Mouse (Mus musculus): ENCODE data around the gene Ttc7.

Ttc7 gene

DNA sequence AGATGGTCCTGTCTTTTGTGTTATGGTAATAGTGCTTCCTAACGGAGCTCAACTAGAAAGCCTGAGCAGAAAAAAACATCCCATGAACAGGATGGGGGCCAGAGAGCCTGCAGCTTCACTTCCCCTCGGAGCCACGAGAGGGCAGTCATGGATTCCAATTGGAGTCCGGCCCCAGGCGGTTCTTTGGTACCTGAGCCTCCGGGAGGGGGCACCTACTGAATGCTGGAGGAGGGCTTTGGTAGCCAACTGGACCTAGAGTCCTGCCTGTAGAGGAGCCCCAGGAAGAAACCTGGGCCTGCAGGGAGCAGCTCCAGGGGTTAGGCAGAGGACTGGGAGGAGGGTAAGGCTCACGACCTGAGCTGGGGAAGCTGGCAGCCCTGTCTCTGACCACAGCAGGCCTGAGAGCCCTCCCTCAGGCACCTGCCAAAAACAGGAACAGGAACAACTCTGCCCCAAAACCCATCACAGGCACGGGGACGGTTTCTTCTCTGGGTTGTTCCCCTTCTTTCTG, 32.4 kb downstream of the Ttc7 start:
- peak; percentile 92 for DNase-seq

DNA sequence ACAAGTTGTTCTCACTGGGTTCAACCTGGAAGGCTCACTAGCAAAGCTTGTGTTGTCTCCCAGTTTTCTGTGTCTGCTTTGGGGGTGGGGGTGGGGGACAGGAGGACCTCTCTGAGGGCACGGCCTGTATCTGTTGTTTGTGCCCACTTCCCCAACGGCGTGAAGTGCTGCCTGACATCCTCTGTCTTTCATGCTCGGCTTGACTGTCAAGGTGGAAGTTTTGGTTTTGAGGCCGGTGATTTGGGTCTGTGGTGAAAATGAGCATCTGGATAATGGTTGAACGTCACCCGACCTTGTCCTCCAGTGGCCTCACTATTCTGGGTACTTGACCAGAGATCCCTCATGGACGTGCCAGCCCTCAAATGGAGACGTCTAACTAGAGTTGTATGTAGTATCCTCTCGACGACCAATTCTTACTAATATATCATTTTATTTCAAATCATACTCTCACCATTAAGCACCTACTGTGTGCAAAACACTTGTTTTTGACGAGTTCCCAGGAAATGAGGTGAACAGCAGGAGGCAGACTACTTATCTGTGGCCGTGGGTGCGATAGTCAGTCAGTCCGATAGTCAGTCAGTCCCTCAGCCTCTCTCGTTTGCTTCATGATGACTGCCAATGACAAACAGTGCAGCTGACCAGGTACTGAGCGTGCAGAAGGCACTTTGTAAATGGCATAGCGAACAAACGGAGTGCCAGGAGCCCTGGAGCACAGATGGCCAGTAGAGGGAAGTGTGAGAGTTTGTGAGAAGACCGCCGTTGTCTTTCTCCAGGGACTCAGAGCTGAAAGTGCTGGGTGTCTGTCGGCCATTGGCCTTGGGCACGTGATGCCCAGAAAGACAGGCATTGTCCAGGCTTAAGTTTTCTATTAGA, 33.4 kb downstream of the Ttc7 start:
- no peak for DNase-seq

- no peak for DNase-seq
Observed at GRCm38 (mm10) chr17:87317271-87317670, 34.6 kb downstream of the Ttc7 start.

GRCm38 (mm10) chr17:87317947-87318346, 35.3 kb downstream of the Ttc7 start:
- no peak for DNase-seq

DNA sequence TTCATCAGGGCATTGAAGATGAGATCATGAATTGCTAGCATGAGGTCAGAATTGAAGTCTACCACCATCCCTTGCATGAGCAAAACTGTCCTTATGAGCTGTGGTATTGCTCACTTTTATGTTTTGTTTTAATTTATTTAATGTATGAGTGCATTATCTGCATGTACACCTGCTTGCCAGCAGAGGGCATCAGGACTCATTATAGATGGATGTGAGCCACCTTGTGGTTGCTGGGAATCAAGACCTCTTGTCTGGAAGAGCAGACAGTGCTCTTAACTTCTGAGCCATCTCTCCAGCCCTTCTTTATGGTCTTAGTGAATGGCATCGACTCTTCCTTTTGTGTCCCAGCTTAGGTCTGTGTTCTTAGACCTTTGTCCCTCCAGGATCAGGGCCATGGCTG, 39.0 kb downstream of the Ttc7 start:
- no peak for DNase-seq

- DNase-seq = no peak
Observed at GRCm38 (mm10) chr17:87323215-87323614, 40.5 kb downstream of the Ttc7 start.

DNA sequence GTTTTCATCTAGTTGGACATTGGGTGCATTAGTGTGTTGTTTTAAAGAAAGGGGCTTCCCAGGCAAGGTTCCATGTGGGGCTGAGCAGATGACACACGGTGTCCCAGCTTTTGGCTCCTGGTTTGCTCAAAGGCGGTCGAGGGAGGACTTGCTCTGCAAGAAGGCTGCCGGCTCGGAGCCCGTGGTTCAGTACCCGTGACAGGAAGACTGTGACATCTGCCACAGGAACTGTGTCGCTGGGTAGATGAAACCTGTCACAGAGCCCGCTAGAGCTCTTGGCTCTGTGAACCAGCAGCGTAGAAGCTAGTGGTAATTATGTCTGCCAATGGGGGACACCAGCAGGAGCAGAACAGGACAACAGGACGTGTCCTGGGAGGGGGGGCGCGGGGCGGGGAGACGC, 42.8 kb downstream of the Ttc7 start:
- no peak for DNase-seq

GRCm38 (mm10) chr17:87326987-87327386, 44.3 kb downstream of the Ttc7 start:
- no peak for DNase-seq

DNA sequence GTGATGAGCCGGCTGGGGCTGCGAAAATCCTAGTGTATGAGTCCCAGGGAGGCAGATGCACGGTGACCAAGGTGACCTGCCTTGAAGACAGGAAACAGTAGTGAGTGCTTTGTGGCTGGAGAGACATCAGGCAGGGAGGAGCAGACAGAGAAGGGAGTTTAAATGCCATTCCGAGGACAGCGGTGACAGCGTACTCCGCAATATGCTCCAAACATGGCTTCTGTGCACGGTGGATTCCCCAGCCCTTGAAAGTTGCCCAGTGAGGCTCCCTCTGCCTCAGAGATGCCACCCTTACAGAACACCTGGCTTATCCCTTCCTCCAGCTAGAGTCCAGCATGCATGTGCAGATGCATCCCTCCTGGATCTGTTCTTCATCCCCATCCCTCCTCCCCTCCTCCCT, 45.0 kb downstream of the Ttc7 start:
- no peak for DNase-seq

DNA sequence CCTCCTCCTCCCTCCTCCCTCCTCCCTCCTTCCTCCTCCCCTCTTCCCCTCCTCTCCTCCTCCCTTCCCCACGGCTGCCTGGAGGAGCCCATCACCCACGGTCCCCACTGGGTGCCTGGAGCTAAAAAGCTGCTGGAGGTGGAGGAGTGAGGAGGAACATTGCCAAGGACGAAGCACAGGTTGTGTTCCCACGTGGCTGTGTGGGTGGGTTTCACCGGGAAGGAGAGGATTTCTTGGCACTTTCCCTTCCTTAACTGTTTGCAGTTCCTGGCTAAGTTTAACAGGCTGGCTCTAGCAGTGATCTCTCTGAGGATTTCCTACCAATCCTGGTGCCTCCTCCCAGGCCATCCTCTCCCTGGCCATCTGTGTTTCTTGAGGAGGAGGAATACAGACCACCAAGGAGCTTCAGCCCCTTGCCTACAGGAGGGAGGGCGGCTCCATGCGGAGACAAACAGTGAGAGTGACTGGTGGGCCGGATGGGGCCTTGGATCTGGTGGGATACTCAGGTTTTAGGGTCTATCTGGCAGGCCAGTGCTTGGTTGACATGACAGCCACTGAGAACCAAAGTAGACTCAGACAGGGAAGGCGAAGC, 45.6 kb downstream of the Ttc7 start:
- DNase-seq = no peak

GRCm38 (mm10) chr17:87329144-87329700, 46.5 kb downstream of the Ttc7 start:
- DNase-seq = no peak

- no peak for DNase-seq
Observed at GRCm38 (mm10) chr17:87330250-87330920, 47.7 kb downstream of the Ttc7 start.

DNA sequence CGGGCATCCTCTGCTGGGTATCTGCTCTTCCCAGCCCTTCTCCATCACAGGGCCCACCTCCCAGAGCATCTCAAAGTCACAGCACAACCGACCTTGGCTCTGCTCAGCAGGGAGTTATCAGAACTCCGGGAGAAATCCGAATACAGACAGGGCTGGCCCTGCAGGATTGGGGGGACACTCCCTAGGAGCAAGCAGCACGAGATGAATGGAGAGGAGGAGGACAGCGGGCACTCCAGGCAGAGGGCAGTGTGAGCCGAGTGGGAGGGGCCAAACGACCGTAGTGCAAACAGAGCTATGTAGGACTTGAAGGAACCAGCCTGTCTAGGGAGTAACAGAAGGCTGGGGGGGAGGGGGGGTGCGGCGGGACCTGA, 48.2 kb downstream of the Ttc7 start:
- DNase-seq = peak; percentile 54

GRCm38 (mm10) chr17:87331336-87332141, 48.9 kb downstream of the Ttc7 start:
- no peak for DNase-seq

GRCm38 (mm10) chr17:87332142-87332815, 49.6 kb downstream of the Ttc7 start:
- no peak for DNase-seq

DNA sequence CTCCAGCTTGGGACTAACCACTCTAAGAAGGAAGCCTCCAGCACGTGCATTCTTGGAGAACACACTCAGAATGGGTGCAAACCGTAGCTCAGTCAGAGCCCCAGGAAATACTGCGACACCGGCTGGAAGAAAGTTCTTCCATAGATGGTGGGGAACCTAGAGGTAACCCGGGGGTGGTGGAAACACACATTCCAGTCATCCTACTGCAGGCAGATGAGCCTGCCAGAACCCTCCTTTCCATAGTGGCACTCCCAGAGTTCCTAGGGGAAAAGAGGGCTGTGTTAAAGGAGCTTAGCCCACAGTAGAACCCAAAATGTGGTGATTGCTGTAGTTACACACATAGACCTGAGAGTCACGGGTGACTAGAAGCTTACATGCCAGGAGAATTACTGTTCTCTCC, 50.2 kb downstream of the Ttc7 start:
- DNase-seq = no peak

DNA sequence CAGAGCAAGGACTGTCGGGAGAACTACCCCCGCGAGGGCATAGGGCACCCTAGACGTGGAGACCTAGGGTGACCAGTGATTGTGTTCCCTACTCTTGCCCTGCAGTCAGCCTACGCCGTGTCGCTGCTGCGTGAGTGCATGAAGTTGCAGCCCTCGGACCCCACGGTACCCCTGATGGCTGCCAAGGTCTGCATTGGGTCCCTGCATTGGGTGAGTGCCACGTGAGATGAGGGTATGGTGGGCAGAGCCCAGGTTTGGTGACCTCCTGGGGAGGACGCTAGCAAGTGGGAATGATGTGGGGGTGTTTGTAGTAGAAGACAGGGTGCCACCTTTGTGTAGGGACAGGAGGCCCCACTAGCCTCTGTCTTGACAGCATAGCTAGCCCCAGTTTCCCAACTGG, 51.5 kb downstream of the Ttc7 start:
- no peak for DNase-seq

- no peak for DNase-seq
Observed at GRCm38 (mm10) chr17:87335152-87335551, 52.5 kb downstream of the Ttc7 start.

GRCm38 (mm10) chr17:87335727-87336126, 53.0 kb downstream of the Ttc7 start:
- DNase-seq = no peak

DNA sequence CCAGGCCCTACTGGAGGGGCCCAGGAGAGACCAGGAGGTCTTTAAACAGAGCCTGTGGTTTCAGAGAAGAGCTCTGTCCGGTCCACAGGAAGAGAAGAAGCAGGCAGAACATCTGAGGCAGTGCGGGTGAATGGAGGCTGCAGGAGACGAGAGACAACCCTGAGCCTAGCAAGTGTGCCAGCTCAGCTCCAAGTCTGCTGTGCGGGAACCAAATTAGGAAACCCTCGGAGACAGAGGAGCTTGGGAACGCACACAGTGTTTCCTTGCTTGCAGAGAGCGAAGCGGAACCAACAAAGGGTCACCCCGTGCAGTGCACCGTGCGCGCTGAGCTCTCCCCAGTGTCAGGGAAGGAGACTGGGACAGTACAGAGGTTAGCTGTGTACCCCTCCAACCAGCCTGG, 54.2 kb downstream of the Ttc7 start:
- DNase-seq = no peak

GRCm38 (mm10) chr17:87337683-87338082, 55.0 kb downstream of the Ttc7 start:
- no peak for DNase-seq

DNA sequence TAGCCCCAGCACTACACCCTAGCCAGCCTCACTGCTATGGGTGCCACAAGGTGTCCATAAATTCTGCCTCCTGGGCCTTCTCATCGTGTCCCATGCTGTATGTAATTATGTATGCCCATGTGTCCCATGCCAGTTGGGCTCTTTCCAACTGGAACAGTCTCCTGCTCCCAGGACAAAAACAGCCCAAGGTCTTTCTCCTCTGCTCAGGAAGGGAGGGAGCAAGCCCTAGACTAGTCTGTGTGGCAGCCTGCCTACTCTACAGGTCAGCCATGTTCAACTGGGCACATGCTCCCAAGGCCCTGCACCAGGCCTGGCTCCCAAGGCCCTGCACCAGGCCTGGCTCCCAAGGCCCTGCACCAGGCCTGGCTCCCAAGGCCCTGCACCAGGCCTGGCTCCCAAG, 56.4 kb downstream of the Ttc7 start:
- peak; percentile 39 for DNase-seq
